Mouse (Mus musculus) limb, embryonic 11.5 days (tissue): ENCODE data around the gene Srrm3. TPM values are rescaled to one million over a fixed set of nuclear protein-coding genes. Genes with fewer than 3 reads are reported as not detected.

Source experiments
- ATAC-seq: fragments of 200-750 bp; cut with Nextera tagmentation; 2 replicates; pipeline ENCODE4 v1.8.0; 2017; ENCODE audit warnings: low read depth; ENCODE audit not compliant: insufficient number of reproducible peaks, low FRiP score, low TSS enrichment
- DNase-seq: peaks from one replicate; pipeline ENCODE4 v3.0.0-alpha.2; 2015; ENCODE audit warnings: low spot score
- H3K27ac ChIP-seq: fragments of 300-500 bp; sonication (generic); replicated peaks from 2 replicates; pipeline ENCODE4 v1.5.1; 2014; ENCODE audit warnings: low read depth, mild to moderate bottlenecking, low read length
- H3K27me3 ChIP-seq: fragments of 300-500 bp; sonication (generic); 2 replicates; pipeline ENCODE4 v1.6.1; 2014; ENCODE audit warnings: mild to moderate bottlenecking, low read length, mixed read lengths; ENCODE audit not compliant: control insufficient read depth, insufficient read depth
- H3K36me3 ChIP-seq: fragments of 300-500 bp; sonication (generic); 2 replicates; pipeline ENCODE4 v1.6.1; 2014; ENCODE audit warnings: mild to moderate bottlenecking, low read length, moderate library complexity, mixed read lengths; ENCODE audit not compliant: control insufficient read depth, insufficient read depth
- H3K4me1 ChIP-seq: fragments of 300-500 bp; sonication (generic); 2 replicates; pipeline ENCODE4 v1.6.1; 2014; ENCODE audit warnings: low read length, mixed read lengths; ENCODE audit not compliant: control insufficient read depth, insufficient read depth
- H3K4me2 ChIP-seq: fragments of 300-500 bp; sonication (generic); 2 replicates; pipeline ENCODE4 v1.6.1; 2014; ENCODE audit warnings: low read depth, mild to moderate bottlenecking, moderate library complexity; ENCODE audit not compliant: severe bottlenecking
- H3K4me3 ChIP-seq: fragments of 300-500 bp; sonication (generic); 2 replicates; pipeline ENCODE4 v1.5.1; 2014; ENCODE audit warnings: low read depth, low read length
- H3K9ac ChIP-seq: fragments of 300-500 bp; sonication (generic); 2 replicates; pipeline ENCODE4 v1.6.1; 2014; ENCODE audit warnings: mild to moderate bottlenecking, low read length
- H3K9me3 ChIP-seq: fragments of 300-500 bp; sonication (generic); 2 replicates; pipeline ENCODE4 v1.6.1; 2016; ENCODE audit warnings: low read length; ENCODE audit not compliant: control insufficient read depth
- WGBS: fragments of 180-500 bp; shearing (Covaris S2); extraction: QIAGEN DNeasy Blood & Tissue Kit; methylation state at CpG from one replicate; pipeline ENCODE4 v1.1.7; 2014; 5-methylcytosine and 5-hydroxymethylcytosine counted together
- polyA plus RNA-seq: library from polyadenylated mRNA; unstranded; fragments of >200 nt; fragmentation: Nextera tagmentation; extraction: Ambion mirVana; gene quantifications from 2 replicates; pipeline ENCODE4 v1.2.1, GENCODE M21; 2014

Srrm3 gene
- polyA plus RNA-seq, 1 experiment from 2014 or later: not detected

DNA sequence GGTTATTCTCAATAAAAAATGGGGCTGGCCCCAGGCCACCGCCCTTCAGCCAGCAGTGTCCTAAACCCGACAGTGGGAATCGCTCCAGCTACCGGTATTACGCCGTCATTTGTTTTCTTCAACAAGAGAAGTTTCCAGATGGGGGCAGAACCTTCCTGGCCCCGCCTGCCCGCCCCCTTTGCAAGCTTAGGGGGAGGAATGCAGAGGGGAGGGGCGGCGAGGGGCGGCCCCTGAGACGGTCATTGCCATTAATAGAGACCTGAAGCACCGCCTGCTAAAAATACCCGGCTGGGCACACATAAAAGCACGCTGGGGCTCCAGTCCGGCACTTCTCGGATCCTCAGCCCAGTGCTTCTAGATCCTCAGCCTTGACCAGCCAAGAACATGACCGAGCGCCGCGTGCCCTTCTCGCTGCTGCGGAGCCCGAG, 81.0 kb downstream of the Srrm3 start, which contains the start of gene Hspb1:
TSS of gene Hspb1 (plus strand) at position 245 of the 428 bp plus-strand sequence.
- Histone ChIP-seq H3K9ac (no peak within 1 kb of the TSS), H3K27me3 (peaks cover 29% of the 10 kb centered on the region), H3K4me1 (no peaks in the 10 kb centered on the region), H3K36me3 (no peaks in the 10 kb centered on the region), H3K4me3 (peak within 1 kb of the TSS; percentile 21), H3K4me2 (peak within 1 kb of the TSS; percentile 37), H3K9me3 (no peaks in the 10 kb centered on the region), H3K27ac (no peak within 1 kb of the TSS)
- no peak for ATAC-seq
- peak; percentile 69 for DNase-seq
- 1% methylated on average over 24 of the region's 24 CpGs for WGBS

DNA sequence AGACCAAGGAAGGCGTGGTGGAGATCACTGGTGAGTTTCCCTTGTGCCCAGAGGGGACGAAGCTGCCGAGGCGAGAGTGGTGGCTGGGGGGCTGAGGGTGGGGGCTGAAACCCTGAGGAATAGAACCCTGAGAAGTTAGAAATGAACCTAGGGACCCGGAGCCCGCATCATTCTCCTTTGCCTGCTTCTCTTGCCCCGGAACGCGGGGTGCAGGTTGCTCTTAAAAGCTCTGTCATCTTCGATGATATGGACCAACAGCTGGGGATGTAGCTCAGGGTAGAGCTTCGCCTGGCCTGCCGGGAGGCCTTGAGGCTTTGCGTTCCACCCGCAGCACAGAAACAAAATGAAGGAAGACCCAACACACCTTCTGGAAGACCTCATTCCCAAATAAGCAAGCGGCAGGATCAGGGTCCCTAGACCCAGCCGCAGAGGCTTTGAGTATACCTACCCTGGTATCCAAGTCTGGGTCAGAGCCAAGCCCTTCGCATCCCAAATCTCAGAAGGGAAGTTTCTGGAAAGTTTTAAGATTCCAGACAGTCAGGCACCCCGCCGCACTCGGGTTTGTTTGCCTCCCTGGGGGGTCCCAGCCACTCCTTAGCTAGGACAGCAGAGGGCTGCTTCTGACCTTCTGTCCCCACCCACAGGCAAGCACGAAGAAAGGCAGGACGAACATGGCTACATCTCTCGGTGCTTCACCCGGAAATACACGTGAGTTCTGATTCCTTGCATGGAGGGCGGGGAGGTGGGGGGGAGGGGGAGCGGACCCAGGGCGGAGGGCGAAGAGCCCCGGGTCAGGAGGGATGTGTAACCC, 81.9 kb downstream of the Srrm3 start:
- Histone ChIP-seq H3K9ac (no peak overlapping the region), H3K36me3 (no peaks in the 10 kb centered on the region), H3K4me2 (0 out of 2 replicates have a peak overlapping the region, but pooled peaks have one; percentile 0), H3K4me3 (peak overlapping the region; percentile 17), H3K4me1 (no peaks in the 10 kb centered on the region), H3K27me3 (peaks cover 29% of the 10 kb centered on the region), H3K9me3 (no peaks in the 10 kb centered on the region), H3K27ac (no peak overlapping the region)
- 6% methylated on average over 30 of the region's 30 CpGs for WGBS
- DNase-seq (peak; percentile 30), ATAC-seq (no peak)

DNA sequence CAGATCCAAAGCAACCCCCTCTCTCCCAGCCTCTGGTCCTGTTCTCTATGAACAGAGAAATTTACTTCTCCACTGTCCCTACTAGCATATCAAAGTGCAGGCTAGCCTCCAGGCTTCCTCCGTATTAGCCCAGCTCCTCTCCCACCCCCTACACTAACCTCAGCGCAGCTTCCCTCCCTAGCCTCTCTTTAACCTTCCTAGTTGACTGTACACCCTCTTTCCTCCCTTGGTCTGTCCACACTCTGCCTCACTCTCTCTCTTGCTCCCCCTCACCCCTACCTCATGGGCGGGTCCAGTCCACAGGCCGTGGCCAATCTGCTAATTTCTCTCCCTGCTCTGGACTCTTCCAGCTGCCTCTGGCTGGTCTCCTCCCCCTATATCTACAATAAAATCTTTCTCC, 83.6 kb downstream of the Srrm3 start:
- Histone ChIP-seq H3K27me3 (peaks cover 29% of the 10 kb centered on the region), H3K9me3 (no peaks in the 10 kb centered on the region), H3K27ac (no peak overlapping the region), H3K4me1 (no peaks in the 10 kb centered on the region), H3K36me3 (no peaks in the 10 kb centered on the region), H3K4me2 (no peak overlapping the region), H3K9ac (no peak overlapping the region), H3K4me3 (no peak overlapping the region)
- DNase-seq (no peak), ATAC-seq (no peak)
- WGBS: 50% methylated on average over 4 of the region's 4 CpGs

DNA sequence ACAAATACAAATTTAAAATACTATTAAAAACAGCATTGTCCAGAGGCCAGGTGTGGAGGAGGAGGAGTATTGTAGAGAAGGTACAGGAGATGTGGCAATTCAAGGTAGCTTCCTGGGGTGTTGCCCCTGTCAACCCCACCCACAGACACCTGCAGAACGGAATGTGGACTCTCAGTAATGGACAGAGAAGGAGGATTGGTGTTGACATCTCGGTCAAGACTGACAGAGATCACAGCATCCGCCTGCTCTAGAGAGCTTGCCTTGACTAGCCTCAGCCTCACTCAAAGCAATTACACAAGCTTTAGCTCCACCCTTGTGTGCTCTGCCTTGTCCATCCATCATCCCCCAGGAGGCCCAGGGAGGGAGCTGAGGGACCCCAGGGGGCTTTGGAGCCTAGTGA, 84.2 kb downstream of the Srrm3 start:
- H3K36me3 ChIP-seq: no peaks in the 10 kb centered on the region
- no peak overlapping the region for H3K27ac ChIP-seq
- no peaks in the 10 kb centered on the region for H3K4me1 ChIP-seq
- H3K9ac ChIP-seq: no peak overlapping the region
- peaks cover 26% of the 10 kb centered on the region for H3K27me3 ChIP-seq
- H3K9me3 ChIP-seq: no peaks in the 10 kb centered on the region
- WGBS: 63% methylated on average over 3 of the region's 3 CpGs
- no peak for ATAC-seq
- no peak overlapping the region for H3K4me3 ChIP-seq
- H3K4me2 ChIP-seq: no peak overlapping the region
- no peak for DNase-seq

DNA sequence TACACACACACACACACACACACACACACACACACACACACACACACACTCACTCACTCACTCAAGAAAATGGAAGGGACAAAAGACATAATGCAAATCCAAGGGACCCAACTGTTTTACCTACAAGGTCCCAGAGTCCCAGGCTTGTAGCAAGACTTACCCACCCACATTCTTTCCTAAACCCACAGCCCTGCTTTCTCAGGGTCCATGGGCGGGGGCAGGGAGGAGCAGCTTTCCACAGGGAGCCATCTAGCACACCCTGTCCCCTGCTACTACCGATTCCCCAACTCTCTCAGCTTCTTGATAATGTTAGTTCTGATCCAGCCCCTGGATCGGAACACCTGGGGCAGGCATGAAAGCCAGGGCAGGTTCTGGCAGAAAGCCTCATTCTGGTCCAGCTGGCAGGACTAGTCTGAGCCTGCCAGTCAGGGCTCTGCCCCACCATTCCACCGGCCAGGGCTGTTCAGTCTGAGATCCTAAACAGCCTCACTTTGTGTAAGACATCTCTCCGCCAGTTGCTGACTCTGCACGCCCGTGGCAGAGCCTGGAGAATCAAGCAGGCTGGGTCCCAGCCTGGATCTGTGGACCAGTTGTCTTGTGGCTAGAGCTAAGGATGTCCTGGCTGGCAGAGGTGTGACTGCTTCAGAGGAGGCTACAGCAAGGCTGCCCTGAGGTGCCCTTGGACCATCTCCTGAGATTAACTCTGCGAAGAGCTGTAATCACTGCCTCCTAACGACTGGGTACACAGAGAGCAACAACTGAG, 86.1 kb downstream of the Srrm3 start:
- Histone ChIP-seq H3K9ac (no peak overlapping the region), H3K4me3 (no peak overlapping the region), H3K27ac (no peak overlapping the region), H3K27me3 (peaks cover 20% of the 10 kb centered on the region), H3K9me3 (no peaks in the 10 kb centered on the region), H3K4me1 (no peaks in the 10 kb centered on the region), H3K4me2 (no peak overlapping the region), H3K36me3 (no peaks in the 10 kb centered on the region)
- DNase-seq (no peak), ATAC-seq (no peak)
- WGBS: 50% methylated on average over 9 of the region's 9 CpGs

DNA sequence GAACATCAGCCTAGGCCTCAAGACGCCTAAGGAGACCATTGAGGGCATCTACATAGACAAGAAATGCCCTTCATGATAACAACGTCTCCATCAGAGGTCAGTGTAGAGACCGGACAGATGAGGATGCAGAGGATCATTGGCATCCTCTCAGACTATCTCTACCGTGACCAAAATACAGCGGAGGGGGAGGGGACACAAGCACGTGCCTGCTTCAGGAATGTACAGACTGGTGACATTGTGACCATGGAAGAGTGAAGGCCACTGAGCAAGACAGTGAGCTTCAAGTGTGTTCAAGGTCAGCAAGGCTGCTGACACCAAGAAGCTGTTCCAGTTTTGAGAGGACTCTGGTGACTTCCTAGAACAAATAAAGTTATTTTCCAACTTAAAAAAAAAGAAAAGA, 88.3 kb downstream of the Srrm3 start:
- WGBS: 85% methylated on average over 6 of the region's 6 CpGs
- DNase-seq: no peak
- H3K27ac ChIP-seq: no peak overlapping the region

DNA sequence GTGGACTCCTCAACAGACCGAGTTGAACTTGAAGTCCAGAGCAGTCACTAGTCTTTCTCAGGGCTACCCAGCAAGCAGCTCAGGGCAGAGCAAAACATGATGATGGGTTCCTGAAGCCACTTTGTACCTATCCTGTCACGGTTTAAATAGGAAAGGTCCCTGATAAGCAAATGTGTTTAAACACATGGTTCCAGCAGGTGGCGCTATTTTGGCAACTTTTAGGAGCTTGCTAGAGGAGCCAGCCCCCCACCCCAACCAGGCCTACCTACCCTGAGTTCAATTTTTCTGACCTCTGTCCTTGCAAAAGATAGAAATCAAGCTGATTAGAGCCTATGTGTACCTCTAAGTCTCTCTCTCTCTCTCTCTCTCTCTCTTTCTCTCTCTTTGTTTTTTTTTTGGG, 91.3 kb downstream of the Srrm3 start:
- Histone ChIP-seq H3K9ac (no peak overlapping the region), H3K4me2 (no peak overlapping the region), H3K36me3 (no peaks in the 10 kb centered on the region), H3K9me3 (no peaks in the 10 kb centered on the region), H3K4me3 (no peak overlapping the region), H3K4me1 (no peaks in the 10 kb centered on the region; the same call in 1 of the 2 replicates), H3K27me3 (no peaks in the 10 kb centered on the region), H3K27ac (no peak overlapping the region)
- no peak for ATAC-seq
- 17% methylated on average over 3 of the region's 3 CpGs for WGBS
- DNase-seq: peak; percentile 59

More for the DNA sequence above, 88.3 kb downstream of the Srrm3 start:
- Histone ChIP-seq H3K9me3 (no peaks in the 10 kb centered on the region), H3K27me3 (peaks cover 3% of the 10 kb centered on the region; the same call in 1 of the 2 replicates), H3K36me3 (no peaks in the 10 kb centered on the region), H3K4me3 (no peak overlapping the region), H3K9ac (no peak overlapping the region), H3K4me2 (no peak overlapping the region), H3K4me1 (no peaks in the 10 kb centered on the region)
- ATAC-seq: no peak

DNA sequence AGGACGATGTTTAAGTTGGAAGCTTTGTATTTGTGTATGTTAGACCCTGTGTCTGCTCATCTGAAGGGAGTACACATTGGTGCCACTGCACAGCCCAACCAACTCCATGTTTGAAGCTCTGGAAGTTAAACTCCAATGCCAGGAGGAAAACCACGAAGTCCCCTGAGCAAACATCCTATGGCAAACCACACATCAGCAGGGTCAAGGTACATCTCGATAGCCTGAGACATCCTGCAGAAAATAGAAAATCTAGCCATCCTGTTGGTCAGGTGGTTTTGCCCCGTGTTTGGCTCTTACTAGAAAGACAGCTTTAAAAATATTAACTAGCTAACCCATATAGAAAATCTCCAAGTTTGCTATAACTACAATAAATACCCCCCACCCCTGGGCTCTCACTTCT, 92.3 kb downstream of the Srrm3 start:
- 85% methylated on average over 4 of the region's 4 CpGs for WGBS
- no peak overlapping the region for H3K9ac ChIP-seq
- H3K27me3 ChIP-seq: no peaks in the 10 kb centered on the region
- no peaks in the 10 kb centered on the region for H3K9me3 ChIP-seq
- peaks cover 2% of the 10 kb centered on the region; the same call in 1 of the 2 replicates for H3K4me1 ChIP-seq
- H3K4me2 ChIP-seq: no peak overlapping the region
- H3K27ac ChIP-seq: no peak overlapping the region
- ATAC-seq (no peak), DNase-seq (no peak)
- H3K36me3 ChIP-seq: no peaks in the 10 kb centered on the region
- no peak overlapping the region for H3K4me3 ChIP-seq
